Mouse (Mus musculus): Measurements from ENCODE around the gene Krt4. TPM values are rescaled to one million over a fixed set of nuclear protein-coding genes. Genes with fewer than 3 reads are reported as not detected.

Gene Krt4
- 0.06 and 0.11 TPM in 2 replicates for polyA plus RNA-seq (2012; rRNA removed)
- polyA plus RNA-seq (2014; fragmentation: Nextera tagmentation; extraction: Ambion mirVana) = not detected in 2 replicates

DNA sequence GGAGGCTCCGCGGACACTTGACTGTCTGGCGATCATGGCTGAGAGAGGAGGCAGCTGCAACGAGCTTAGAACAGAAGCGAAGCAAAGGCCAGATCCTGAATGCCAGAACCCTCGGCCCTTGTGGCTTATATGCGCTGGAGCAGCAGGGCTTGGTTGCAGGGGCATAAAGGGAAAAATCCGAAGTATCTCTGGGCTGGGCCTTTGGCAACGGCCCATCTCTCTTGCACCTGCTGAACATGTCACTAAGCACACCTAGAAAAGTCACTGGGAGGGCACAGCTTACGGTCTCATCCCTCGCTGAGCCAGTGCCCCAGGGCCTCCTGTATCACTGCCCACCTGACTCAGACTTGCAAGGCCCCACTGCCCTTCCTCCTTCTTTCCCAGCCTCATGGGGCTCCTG is at the start of gene Krt4:
TSS of gene Krt4 (minus strand) at position 101 of the 400 bp plus-strand sequence.
- H3K27ac ChIP-seq = no peak within 1 kb of the TSS
- peaks cover 3% of the 10 kb centered on the region; the same call in 1 of the 2 replicates for H3K27me3 ChIP-seq (ENCODE audit: control insufficient read depth, insufficient read depth, low read length)
- H3K4me1 ChIP-seq (replicated peaks; ENCODE audit: control insufficient read depth in 2 of 2, insufficient read depth in 2 of 2, low read length in 1 of 2) = peaks cover 0 to 12% of the 10 kb centered on the region in 2 experiments; a peak in 1 of 4 replicates
- no peaks in the 10 kb centered on the region for H3K9me3 ChIP-seq (ENCODE audit: control insufficient read depth, low read length)
- H3K36me3 ChIP-seq (replicated peaks; ENCODE audit: control insufficient read depth, insufficient read depth, low read depth) = no peaks in the 10 kb centered on the region
- DNase-seq (ENCODE audit: low read depth in 3 of 3, low spot score in 3 of 3) (no peak), ATAC-seq (ENCODE audit: insufficient read depth) (no peak)
- WGBS (ENCODE audit: insufficient replicate concordance) = 53% methylated on average over 11 of the region's 11 CpGs
- H3K9ac ChIP-seq (replicated peaks) = no peak within 1 kb of the TSS
- no peak within 1 kb of the TSS for H3K4me2 ChIP-seq (ENCODE audit: low read depth)
- H3K4me3 ChIP-seq (ENCODE audit: insufficient read depth in 1 of 2, low read depth in 2 of 2, low read length in 2 of 2) = no peak within 1 kb of the TSS
- TF ChIP-seq CTCF (IDR thresholded peaks at IDR 0.05; ENCODE audit: low read depth) (no peak), EP300 (IDR thresholded peaks at IDR 0.05; ENCODE audit: low read depth) (no peak)

GRCm38 (mm10) chr15:101973414-101974077 is 49.0 kb upstream of the Krt4 start:
- H3K36me3 ChIP-seq (replicated peaks; ENCODE audit: control insufficient read depth, insufficient read depth, low read depth) = no peaks in the 10 kb centered on the region
- peak overlapping the region; percentile 8; the same call in 1 of the 2 replicates for H3K4me2 ChIP-seq (ENCODE audit: low read depth)
- H3K27ac ChIP-seq = no peak overlapping the region
- no peak overlapping the region for H3K4me3 ChIP-seq (ENCODE audit: insufficient read depth in 1 of 2, low read depth in 2 of 2, low read length in 2 of 2)
- 10% methylated on average over 15 of the region's 15 CpGs for WGBS (ENCODE audit: insufficient replicate concordance)
- no peaks in the 10 kb centered on the region for H3K27me3 ChIP-seq (ENCODE audit: control insufficient read depth, insufficient read depth, low read length)
- no peak overlapping the region for H3K9ac ChIP-seq (replicated peaks)
- H3K4me1 ChIP-seq (replicated peaks; ENCODE audit: control insufficient read depth in 2 of 2, insufficient read depth in 2 of 2, low read length in 1 of 2) = peaks cover 43 to 44% of the 10 kb centered on the region in 2 experiments
- TF ChIP-seq EP300 (IDR thresholded peaks at IDR 0.05; ENCODE audit: low read depth) (no peak), CTCF (IDR thresholded peaks at IDR 0.05; ENCODE audit: low read depth) (peak; percentile 98)
- ATAC-seq (ENCODE audit: insufficient read depth) = peak; percentile 10; the same call in 1 of the 2 replicates
- H3K9me3 ChIP-seq (ENCODE audit: control insufficient read depth, low read length) = no peaks in the 10 kb centered on the region
- DNase-seq (ENCODE audit: low read depth in 3 of 3, low spot score in 3 of 3) = peak; percentile 73 to 79 (median 77)

DNA sequence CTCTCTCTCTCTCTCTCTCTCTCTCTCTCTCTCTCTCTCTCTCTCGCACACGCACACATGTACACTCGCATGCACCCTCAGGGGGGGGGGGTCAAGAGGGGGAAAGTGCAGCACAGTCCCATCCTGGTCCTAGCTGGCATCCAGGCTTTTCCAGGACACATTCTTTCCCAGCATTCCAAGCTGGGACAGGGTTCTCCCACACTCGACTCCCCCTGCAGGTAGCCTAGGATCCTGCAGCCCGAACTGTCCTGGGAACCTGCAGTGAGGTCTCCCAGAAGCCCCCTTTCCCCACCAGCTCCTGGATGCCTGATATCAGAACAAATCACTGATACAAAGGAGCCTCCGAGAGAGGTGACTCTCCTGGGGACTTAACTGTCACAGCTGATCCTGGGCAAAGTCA is 46.0 kb upstream of the Krt4 start:
- no peak overlapping the region for H3K9ac ChIP-seq (replicated peaks)
- H3K4me3 ChIP-seq (ENCODE audit: insufficient read depth in 1 of 2, low read depth in 2 of 2, low read length in 2 of 2) = no peak overlapping the region
- H3K4me2 ChIP-seq (ENCODE audit: low read depth) = no peak overlapping the region
- WGBS (ENCODE audit: insufficient replicate concordance) = 0% methylated on average over 3 of the region's 6 CpGs
- H3K27ac ChIP-seq = no peak overlapping the region
- TF ChIP-seq EP300 (IDR thresholded peaks at IDR 0.05; ENCODE audit: low read depth) = no peak
- TF ChIP-seq CTCF (IDR thresholded peaks at IDR 0.05; ENCODE audit: low read depth) = peak; percentile 72
- no peaks in the 10 kb centered on the region for H3K27me3 ChIP-seq (ENCODE audit: control insufficient read depth, insufficient read depth, low read length)
- ATAC-seq (ENCODE audit: insufficient read depth) (no peak), DNase-seq (ENCODE audit: low read depth in 3 of 3, low spot score in 3 of 3) (no peak)
- peaks cover 17% of the 10 kb centered on the region in 2 experiments for H3K4me1 ChIP-seq (replicated peaks; ENCODE audit: control insufficient read depth in 2 of 2, insufficient read depth in 2 of 2, low read length in 1 of 2)
- H3K9me3 ChIP-seq (ENCODE audit: control insufficient read depth, low read length) = no peaks in the 10 kb centered on the region
- no peaks in the 10 kb centered on the region for H3K36me3 ChIP-seq (replicated peaks; ENCODE audit: control insufficient read depth, insufficient read depth, low read depth)

DNA sequence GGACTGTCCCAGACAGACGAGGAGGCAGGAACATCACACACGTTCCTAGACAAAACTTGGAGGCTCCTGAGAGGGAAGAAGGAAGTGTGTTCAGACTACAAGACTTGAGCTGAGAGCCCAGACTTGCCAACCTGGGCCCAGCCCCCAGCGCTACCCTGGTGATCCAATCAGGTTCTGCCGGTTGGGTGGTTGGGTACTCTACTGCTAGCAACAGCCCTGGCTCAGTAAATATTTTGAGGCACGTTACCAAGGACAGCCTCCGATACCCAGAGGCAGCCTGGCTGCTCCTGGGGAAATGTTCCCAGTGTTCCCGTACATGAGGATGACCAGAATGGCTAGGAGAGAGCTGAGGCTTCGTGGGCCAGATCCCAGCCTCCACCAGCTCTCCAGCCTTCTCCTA is 42.3 kb upstream of the Krt4 start:
- Histone ChIP-seq H3K4me1 (replicated peaks; ENCODE audit: control insufficient read depth in 2 of 2, insufficient read depth in 2 of 2, low read length in 1 of 2) (no peaks in the 10 kb centered on the region), H3K4me2 (ENCODE audit: low read depth) (no peak overlapping the region), H3K9me3 (ENCODE audit: control insufficient read depth, low read length) (no peaks in the 10 kb centered on the region), H3K9ac (replicated peaks) (no peak overlapping the region), H3K27ac (no peak overlapping the region), H3K4me3 (ENCODE audit: insufficient read depth in 1 of 2, low read depth in 2 of 2, low read length in 2 of 2) (no peak overlapping the region), H3K27me3 (ENCODE audit: control insufficient read depth, insufficient read depth, low read length) (no peaks in the 10 kb centered on the region), H3K36me3 (replicated peaks; ENCODE audit: control insufficient read depth, insufficient read depth, low read depth) (no peaks in the 10 kb centered on the region)
- ATAC-seq (ENCODE audit: insufficient read depth) (no peak), DNase-seq (ENCODE audit: low read depth in 3 of 3, low spot score in 3 of 3) (no peak)
- no peak for TF ChIP-seq EP300 (IDR thresholded peaks at IDR 0.05; ENCODE audit: low read depth)
- TF ChIP-seq CTCF (IDR thresholded peaks at IDR 0.05; ENCODE audit: low read depth) = no peak
- WGBS (ENCODE audit: insufficient replicate concordance) = 56% methylated on average over 8 of the region's 8 CpGs

- H3K36me3 ChIP-seq (replicated peaks; ENCODE audit: control insufficient read depth, insufficient read depth, low read depth) = no peaks in the 10 kb centered on the region
- no peak overlapping the region for H3K4me2 ChIP-seq (ENCODE audit: low read depth)
- ATAC-seq (ENCODE audit: insufficient read depth) (no peak), DNase-seq (ENCODE audit: low read depth in 3 of 3, low spot score in 3 of 3) (no peak)
- TF ChIP-seq EP300 (IDR thresholded peaks at IDR 0.05; ENCODE audit: low read depth) = no peak
- no peaks in the 10 kb centered on the region for H3K27me3 ChIP-seq (ENCODE audit: control insufficient read depth, insufficient read depth, low read length)
- no peaks in the 10 kb centered on the region for H3K9me3 ChIP-seq (ENCODE audit: control insufficient read depth, low read length)
- no peak overlapping the region for H3K27ac ChIP-seq
- H3K4me3 ChIP-seq (ENCODE audit: insufficient read depth in 1 of 2, low read depth in 2 of 2, low read length in 2 of 2) = no peak overlapping the region
- H3K9ac ChIP-seq (replicated peaks) = no peak overlapping the region
- no peaks in the 10 kb centered on the region for H3K4me1 ChIP-seq (replicated peaks; ENCODE audit: control insufficient read depth in 2 of 2, insufficient read depth in 2 of 2, low read length in 1 of 2)
- WGBS (ENCODE audit: insufficient replicate concordance) = 69% methylated on average over 3 of the region's 3 CpGs
Observed at GRCm38 (mm10) chr15:101958891-101959290, 34.4 kb upstream of the Krt4 start.
